9 mouse cellular contexts compared by ENCODE assay signal in genomic region chr3:41194311-41195112, GRCm38 (mm10).
A peak's percentile ranks its signal among the peaks of the same experiment; 100 is the strongest.
DNase-seq lines count a peak whose midpoint lies in the region; ATAC-seq and TF ChIP-seq lines count a peak whose summit lies in the region.
"Had no signal": no experiment of that assay in that cellular context is flagged by ENCODE, and none has a peak within 500 bp of the region (broad histone marks: within the 10 kb centered on the region; RNA-seq: fewer than 3 reads in every experiment).

No protein-coding gene starts in this region.

- intact Hi-C loops in left cerebral cortex, postnatal 14 days (cut with DNase I): no loop called here
- intact Hi-C loops in gastrocnemius, postnatal 14 days (cut with DNase I; ENCODE audit: low total_unique reads): no loop called here

- peak overlapping the region; percentile 19 for H3ac ChIP-seq in C2C12 (ENCODE audit: control insufficient read depth, insufficient read length, low read depth)

- no peak for DNase-seq in kidney, adult 2 months
- no peak for DNase-seq in kidney, postnatal 36 days
- peak; percentile 44 for DNase-seq in NIH3T3 (ENCODE audit: low read depth)
- no peak for DNase-seq in left cerebral cortex, postnatal 14 days (ENCODE audit: low spot score in 2 of 2)
- DNase-seq in embryo, embryonic 10 days (ENCODE audit: low spot score): no peak
- no peak for DNase-seq in gastrocnemius, postnatal 14 days
- DNase-seq: liver, embryonic 13.5 days had no signal

- TF ChIP-seq CTCF in kidney, adult 2 months (conservative IDR thresholded peaks at IDR 0.05; ENCODE audit: insufficient read depth, insufficient read length, low read depth, low read length): no peak
- TF ChIP-seq CTCF in C2C12 (IDR thresholded peaks at IDR 0.05; ENCODE audit: control insufficient read depth, insufficient read depth, insufficient read length): no peak

- peaks cover 4% of the 10 kb centered on the region; the same call in 1 of the 2 replicates for H3K4me1 ChIP-seq in kidney, adult 2 months (ENCODE audit: control insufficient read depth, insufficient read depth, low read length)
- H3K4me1 ChIP-seq in forebrain, embryonic 16.5 days (replicated peaks; ENCODE audit: control insufficient read depth, insufficient read depth, low read length): peaks cover 23% of the 10 kb centered on the region; the same call in 1 of the 2 replicates
- H3K4me1 ChIP-seq: liver, embryonic 13.5 days had no signal

- no peak for ATAC-seq in forebrain, embryonic 16.5 days

- H3K4me2 ChIP-seq in forebrain, embryonic 16.5 days (ENCODE audit: low read length): no peak overlapping the region
- H3K4me2 ChIP-seq: liver, embryonic 13.5 days had no signal

- H3K9me3 ChIP-seq in forebrain, embryonic 16.5 days (ENCODE audit: control insufficient read depth, low read length): no peaks in the 10 kb centered on the region
- H3K9me3 ChIP-seq: liver, embryonic 13.5 days had no signal

- H3K9ac ChIP-seq in forebrain, embryonic 16.5 days (replicated peaks; ENCODE audit: low read depth, low read length): no peak overlapping the region
- H3K9ac ChIP-seq: liver, embryonic 13.5 days had no signal

- no peaks in the 10 kb centered on the region for H3K79me2 ChIP-seq in C2C12 (ENCODE audit: control insufficient read depth, insufficient read depth)

- H3K27ac ChIP-seq in kidney, adult 2 months (ENCODE audit: insufficient read depth, low read depth, low read length): peak overlapping the region; percentile 65
- H3K27ac ChIP-seq in forebrain, embryonic 16.5 days (ENCODE audit: low read length): peak overlapping the region; percentile 19; the same call in 1 of the 2 replicates
- H3K27ac ChIP-seq: liver, embryonic 13.5 days had no signal

- no peak overlapping the region for H3K4me3 ChIP-seq in kidney, adult 2 months (ENCODE audit: insufficient read depth, low read depth, low read length)
- peak overlapping the region; percentile 7 for H3K4me3 ChIP-seq in C2C12 (ENCODE audit: insufficient read depth, poor library complexity, severe bottlenecking)
- no peak overlapping the region for H3K4me3 ChIP-seq in forebrain, embryonic 16.5 days (replicated peaks; ENCODE audit: low read length)
- H3K4me3 ChIP-seq: liver, embryonic 13.5 days had no signal

- no peaks in the 10 kb centered on the region for H3K79me3 ChIP-seq in C2C12 (ENCODE audit: low read depth)

- H3K27me3 ChIP-seq in kidney, adult 2 months (replicated peaks; ENCODE audit: control insufficient read depth, insufficient read depth, low read length): no peaks in the 10 kb centered on the region
- no peaks in the 10 kb centered on the region for H3K27me3 ChIP-seq in C2C12 (ENCODE audit: control insufficient read depth, insufficient read depth, insufficient read length)
- H3K27me3 ChIP-seq in forebrain, embryonic 16.5 days (replicated peaks; ENCODE audit: control insufficient read depth, insufficient read depth, low read length): no peaks in the 10 kb centered on the region
- H3K27me3 ChIP-seq: liver, embryonic 13.5 days had no signal

- no peak for TF ChIP-seq POLR2A in kidney, adult 2 months (IDR thresholded peaks at IDR 0.05; ENCODE audit: low read depth, low read length)

- 79% methylated on average over 9 of the region's 9 CpGs for WGBS in kidney, adult 2 months
- WGBS in forebrain, embryonic 16.5 days: 65% methylated on average over 9 of the region's 9 CpGs

- no peaks in the 10 kb centered on the region for H3K36me3 ChIP-seq in kidney, adult 2 months (ENCODE audit: control insufficient read depth, insufficient read depth, low read length)
- no peaks in the 10 kb centered on the region for H3K36me3 ChIP-seq in C2C12 (ENCODE audit: control insufficient read depth, insufficient read depth)
- no peaks in the 10 kb centered on the region for H3K36me3 ChIP-seq in forebrain, embryonic 16.5 days (ENCODE audit: control insufficient read depth, insufficient read depth)
- H3K36me3 ChIP-seq: liver, embryonic 13.5 days had no signal

TF ChIP-seq in C2C12, 6 proteins besides CTCF, POLR2A, EP300 and RAD21:
- TF ChIP-seq FOSL1 (IDR thresholded peaks at IDR 0.05; ENCODE audit: insufficient read depth, low read length, poor library complexity, severe bottlenecking) (peak; percentile 51), MYOG (IDR thresholded peaks at IDR 0.05; ENCODE audit: control insufficient read depth, extremely low read depth, insufficient read length) (no peak), MYOD1 (IDR thresholded peaks at IDR 0.05; ENCODE audit: control insufficient read depth, insufficient read length, low read depth) (peak; percentile 83), USF1 (IDR thresholded peaks at IDR 0.05; ENCODE audit: low read depth) (no peak), MAX (IDR thresholded peaks at IDR 0.05) (peak; percentile 86), CEBPB (IDR thresholded peaks at IDR 0.05; ENCODE audit: low read depth) (peak; percentile 63)
TF ChIP-seq in C2C12: peak in this region for 4.
